Mouse (Mus musculus): ENCODE measurements at regions not wholly inside any gene's neighbourhood (a gene's known extent, or its start where the extent isn't known, plus 50 kb on each side); places are given as distances from the start of the nearest gene placed in this dataset.

DNA sequence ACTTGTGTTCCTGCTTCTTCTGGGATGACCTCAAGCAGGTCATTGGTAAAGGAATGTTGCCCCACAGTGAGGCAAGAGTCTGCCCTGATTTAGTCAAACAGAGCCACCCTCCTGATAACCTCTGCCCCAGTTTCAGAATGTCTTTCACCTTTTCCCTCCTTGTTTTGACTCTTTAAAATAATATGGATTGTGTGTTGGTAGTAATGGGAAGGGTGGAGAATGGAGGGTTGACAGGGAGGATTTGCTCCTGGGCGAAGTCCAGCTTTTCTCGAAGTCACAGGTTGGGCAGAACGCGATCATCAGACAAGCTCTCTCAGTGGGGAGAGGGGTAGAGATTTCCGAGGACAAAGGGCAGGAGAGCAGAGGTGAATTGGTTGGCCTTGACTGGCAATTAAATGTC lies 52.2 kb upstream of the Abcd3 start:
- Histone ChIP-seq H3K4me3 (ENCODE audit: insufficient read depth, low read length) (no peak overlapping the region), H3K27ac (ENCODE audit: insufficient read depth, low read depth, low read length) (no peak overlapping the region), H3K4me1 (ENCODE audit: control insufficient read depth, insufficient read depth, low read length) (peaks cover 10% of the 10 kb centered on the region)
- TF ChIP-seq CTCF (IDR thresholded peaks at IDR 0.05; ENCODE audit: low read depth, low read length) (no peak), POLR2A (IDR thresholded peaks at IDR 0.05; ENCODE audit: borderline replicate concordance, low read depth, low read length) (no peak)

DNA sequence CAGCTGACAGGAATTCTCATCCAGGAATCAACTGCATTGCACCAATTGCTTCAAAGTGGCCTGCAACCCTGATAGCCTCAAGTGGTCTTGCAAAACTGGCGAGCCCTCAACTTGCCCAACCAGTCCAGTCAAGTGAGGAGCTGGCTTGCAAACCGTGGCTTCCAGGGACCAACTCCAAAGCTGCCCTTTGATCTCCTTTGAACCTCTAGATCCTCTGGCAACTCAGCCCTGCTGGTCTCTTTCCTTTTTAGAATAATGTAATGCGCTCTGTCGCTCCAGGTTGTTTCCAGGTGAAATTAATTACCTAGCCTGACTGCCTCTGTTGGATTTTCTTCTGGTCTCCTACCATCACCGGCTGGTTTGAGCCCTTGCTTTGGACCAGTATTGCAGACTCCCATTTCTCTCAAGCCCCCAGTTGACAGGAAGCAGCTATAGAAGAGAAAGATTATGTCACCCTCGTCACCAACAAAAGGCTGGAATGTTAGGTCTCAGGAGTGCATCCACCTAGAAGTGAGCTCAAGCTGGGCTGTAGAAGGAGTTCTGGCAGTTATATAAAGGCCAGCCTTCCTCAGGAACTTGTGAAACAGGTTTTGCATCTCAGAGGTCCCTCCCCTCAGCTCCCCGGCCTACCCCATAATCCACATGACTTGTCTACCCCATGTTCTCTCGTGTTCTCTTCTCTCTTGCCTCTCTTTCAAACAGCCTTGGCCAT lies 49.8 kb upstream of the Abcd3 start:
- H3K27ac ChIP-seq (ENCODE audit: insufficient read depth, low read depth, low read length): no peak overlapping the region
- peaks cover 3% of the 10 kb centered on the region; the same call in 1 of the 2 replicates for H3K4me1 ChIP-seq (ENCODE audit: control insufficient read depth, insufficient read depth, low read length)
- H3K4me3 ChIP-seq (ENCODE audit: insufficient read depth, low read length): no peak overlapping the region
- no peak for TF ChIP-seq CTCF (IDR thresholded peaks at IDR 0.05; ENCODE audit: low read depth, low read length)
- no peak for TF ChIP-seq POLR2A (IDR thresholded peaks at IDR 0.05; ENCODE audit: borderline replicate concordance, low read depth, low read length)
